Mouse (Mus musculus): ENCODE data around the gene Znrf1.
A peak's percentile ranks its signal among the peaks of the same experiment; 100 is the strongest.

Znrf1 gene

GRCm38 (mm10) chr8:111533503-111533902, 2.4 kb upstream of the Znrf1 start:
- no peak for DNase-seq (ENCODE audit: low spot score)

- DNase-seq (ENCODE audit: low spot score) = no peak
Measured at GRCm38 (mm10) chr8:111535491-111535890, 406 bp upstream of the Znrf1 start.

GRCm38 (mm10) chr8:111536978-111537764, 1.3 kb downstream of the Znrf1 start:
- DNase-seq (ENCODE audit: low spot score) = peak; percentile 59

DNA sequence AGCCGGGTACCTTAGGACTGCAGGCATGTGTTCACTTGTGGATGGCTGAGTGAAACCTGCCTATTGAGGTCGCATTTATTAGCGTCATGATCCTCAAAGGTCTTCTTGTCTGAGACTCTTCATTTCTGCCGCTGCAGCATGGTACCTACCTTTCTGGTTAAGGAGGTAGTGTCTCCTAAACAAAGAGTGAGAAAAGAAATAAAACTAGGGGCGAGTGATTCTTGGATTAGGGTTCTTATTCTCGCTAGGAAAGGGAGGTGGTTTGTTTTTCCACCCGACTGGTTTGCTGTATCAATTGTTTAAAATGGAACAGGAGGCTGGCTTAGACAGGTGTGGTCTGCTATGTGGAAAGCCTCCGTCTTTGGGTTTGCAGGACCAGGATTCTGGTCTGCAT, 1.9 kb downstream of the Znrf1 start:
- no peak for DNase-seq (ENCODE audit: low spot score)

- DNase-seq (ENCODE audit: low spot score) = peak; percentile 84
Measured at GRCm38 (mm10) chr8:111538194-111538593, 2.3 kb downstream of the Znrf1 start.

GRCm38 (mm10) chr8:111539422-111540076, 3.7 kb downstream of the Znrf1 start:
- DNase-seq (ENCODE audit: low spot score) = no peak

- DNase-seq (ENCODE audit: low spot score) = no peak
Measured at GRCm38 (mm10) chr8:111543712-111544380, 7.9 kb downstream of the Znrf1 start.

DNA sequence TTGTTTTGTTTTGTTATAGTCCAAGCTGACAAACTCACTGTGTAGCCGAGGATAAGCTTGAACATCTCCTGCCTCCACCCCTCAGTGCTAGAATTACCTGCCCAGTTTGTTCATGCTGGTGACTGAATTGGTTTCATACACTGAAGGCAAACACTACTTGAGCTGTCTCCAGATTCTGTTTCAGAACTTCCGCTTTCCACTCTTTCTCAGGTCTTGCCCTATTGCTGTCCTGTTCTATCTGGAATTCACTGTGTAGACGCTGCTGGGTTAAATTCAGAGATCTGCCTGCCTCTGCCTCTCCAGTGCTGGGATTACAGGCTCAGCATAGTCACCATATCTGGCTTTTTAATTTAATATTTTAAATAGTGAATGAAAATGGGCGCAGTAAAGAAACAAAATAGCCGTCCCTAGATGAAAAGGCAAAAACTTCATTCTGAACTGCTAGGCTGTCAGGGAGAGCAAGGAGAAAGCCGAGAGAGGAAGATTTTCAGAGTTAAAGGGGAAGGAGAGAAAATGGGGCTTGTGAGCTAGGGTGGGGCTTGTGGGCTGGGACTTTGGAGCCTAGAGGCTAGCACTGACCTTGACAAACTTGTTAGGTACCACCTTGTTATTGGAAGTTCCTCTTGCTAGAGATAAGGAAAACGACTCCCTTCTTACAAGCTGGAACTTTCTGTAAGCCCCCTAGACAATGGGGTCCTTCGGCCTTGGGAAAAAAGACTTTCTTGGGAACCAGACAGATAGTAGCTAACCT, 9.7 kb downstream of the Znrf1 start:
- no peak for DNase-seq (ENCODE audit: low spot score)

DNA sequence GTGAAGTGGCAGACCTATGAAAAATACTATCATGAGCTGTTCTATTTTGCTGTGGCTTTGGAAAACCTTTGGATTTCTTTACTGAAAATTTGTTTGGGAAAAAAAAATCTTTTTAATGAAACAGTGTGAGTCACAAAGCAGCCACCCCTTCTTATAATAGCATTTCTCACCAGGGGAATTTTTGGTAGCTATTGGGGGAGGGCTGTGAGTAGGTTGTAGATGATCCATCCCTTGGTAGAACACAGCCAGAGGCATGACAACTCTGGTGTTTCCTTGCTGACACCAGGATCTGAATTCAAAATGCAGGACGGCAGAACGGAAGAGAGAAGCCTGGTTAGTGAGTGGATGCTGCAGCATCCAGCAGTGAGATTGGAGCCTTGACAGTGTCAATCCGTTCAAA, 11.2 kb downstream of the Znrf1 start:
- DNase-seq (ENCODE audit: low spot score) = no peak

DNA sequence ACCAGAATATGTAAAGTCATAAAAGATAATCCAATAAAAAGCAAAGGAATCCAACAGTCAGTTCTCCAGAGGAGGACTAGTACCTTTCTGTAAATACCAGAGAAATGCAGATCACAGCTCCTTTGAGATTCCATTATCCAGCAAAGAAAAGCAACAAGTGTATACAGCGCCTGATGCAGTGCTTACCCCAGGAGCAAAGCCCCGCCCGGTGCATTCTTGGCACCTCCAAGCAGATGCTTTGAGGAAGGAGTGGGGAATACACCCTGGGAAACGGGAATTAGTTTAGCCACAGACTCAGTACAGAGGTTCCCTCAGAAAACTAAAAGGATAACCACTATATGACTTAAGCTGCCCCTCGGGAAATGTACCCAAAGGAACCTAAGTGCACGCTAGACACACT, 12.3 kb downstream of the Znrf1 start:
- no peak for DNase-seq (ENCODE audit: low spot score)

DNA sequence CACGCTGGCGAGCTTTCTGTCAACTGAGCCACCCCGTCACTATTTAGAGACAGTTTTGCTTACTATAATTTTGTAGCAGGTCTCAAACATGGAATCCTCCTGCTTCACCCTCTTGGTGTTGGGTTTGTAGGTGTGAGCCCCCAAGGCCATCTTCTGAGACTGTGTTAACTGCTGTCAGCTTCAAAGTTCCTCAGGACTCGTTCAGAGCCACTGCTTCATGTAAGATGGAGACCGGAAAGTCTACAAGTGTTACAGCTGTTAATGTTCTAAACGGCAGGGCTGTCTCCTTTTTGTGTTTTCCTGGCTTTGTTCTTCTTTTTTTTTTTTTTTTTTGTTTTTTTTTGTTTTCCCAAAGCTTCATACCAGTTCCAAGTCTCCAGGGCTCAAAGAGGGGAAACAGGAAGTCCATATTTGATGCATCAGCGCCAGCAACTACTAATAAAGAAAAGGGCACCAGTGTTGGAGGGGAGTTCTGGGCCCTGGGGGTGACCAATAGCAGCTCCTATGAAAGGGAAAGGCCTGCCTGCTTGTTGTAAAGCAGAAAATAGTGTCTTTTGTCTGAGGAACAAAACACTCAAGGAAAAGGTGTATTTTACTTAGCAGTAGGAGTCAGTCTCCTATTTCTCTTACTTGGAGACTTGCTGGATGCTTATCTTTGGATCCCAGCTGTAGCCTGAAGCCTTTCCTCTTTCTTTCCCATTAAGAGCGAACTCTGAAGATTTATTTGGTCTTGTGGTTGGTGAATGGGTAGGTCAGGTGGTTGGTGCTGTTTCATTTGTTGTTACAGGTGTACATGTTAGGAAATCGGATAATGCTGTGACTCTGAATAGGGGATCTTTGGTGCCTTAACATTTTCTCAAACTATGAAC, 14.3 kb downstream of the Znrf1 start:
- DNase-seq (ENCODE audit: low spot score) = no peak

GRCm38 (mm10) chr8:111551511-111552130, 15.7 kb downstream of the Znrf1 start:
- DNase-seq (ENCODE audit: low spot score) = no peak

- DNase-seq (ENCODE audit: low spot score) = no peak
Measured at GRCm38 (mm10) chr8:111561824-111562223, 25.9 kb downstream of the Znrf1 start.

GRCm38 (mm10) chr8:111562274-111562803, 26.4 kb downstream of the Znrf1 start:
- no peak for DNase-seq (ENCODE audit: low spot score)

- no peak for DNase-seq (ENCODE audit: low spot score)
Measured at GRCm38 (mm10) chr8:111563075-111563474, 27.2 kb downstream of the Znrf1 start.

DNA sequence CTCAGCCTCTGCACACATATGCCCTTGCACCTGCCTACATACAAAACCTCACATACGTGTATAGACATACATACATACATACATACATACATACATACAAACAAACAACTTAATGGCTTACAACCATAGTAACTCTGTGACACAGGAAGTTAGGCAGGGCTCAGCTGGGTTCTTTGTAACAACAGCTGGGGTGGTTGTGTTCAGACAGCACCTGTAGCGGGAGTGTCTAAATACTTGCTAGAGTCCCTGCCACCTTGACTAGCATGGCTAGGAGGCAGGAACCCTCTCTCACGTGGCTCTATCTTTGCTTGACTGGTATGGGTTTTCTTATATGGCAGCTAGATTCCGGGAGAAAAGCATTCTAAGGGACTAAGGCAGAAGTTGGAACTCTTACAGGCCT, 27.8 kb downstream of the Znrf1 start:
- DNase-seq (ENCODE audit: low spot score) = no peak

DNA sequence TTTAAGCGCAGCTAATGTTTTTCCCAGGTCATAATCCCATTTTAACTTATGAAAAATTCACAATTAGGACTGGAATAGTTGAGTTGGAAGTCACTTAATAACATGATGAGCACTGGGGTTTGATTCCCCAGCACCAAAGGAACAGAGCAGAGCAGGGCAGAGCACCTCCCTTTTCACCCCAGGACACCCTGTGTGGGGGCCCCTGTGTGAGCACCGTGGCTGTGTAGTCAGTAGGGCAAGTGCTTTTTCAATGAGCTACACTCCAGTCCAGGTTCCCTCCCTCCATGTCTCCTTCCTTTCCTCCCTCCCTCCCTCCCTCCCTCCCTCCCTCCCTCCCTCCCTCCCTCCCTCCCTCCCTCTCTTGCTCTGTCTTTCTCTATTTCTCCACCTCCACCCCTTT, 28.2 kb downstream of the Znrf1 start:
- DNase-seq (ENCODE audit: low spot score) = no peak

DNA sequence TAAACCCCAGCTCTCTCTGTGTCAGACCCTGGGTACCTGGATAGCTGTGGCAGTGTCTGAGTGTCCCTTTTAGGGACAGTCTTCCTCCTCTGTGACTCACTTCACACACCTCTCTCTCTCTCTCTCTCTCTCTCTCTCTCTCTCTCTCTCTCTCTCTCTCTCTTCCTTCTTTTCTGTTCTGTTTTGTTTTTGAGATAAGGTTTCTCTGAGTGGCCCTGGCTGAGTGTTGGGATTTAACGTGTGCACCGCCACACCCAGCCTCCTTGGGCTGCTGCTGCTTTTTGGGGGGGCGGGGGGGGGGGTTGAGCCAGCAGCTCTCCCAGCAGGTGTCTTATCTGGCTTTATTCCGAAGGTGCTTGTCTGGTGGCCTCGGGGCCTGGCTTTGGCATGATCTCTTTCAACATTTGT, 29.9 kb downstream of the Znrf1 start:
- DNase-seq (ENCODE audit: low spot score) = no peak

DNA sequence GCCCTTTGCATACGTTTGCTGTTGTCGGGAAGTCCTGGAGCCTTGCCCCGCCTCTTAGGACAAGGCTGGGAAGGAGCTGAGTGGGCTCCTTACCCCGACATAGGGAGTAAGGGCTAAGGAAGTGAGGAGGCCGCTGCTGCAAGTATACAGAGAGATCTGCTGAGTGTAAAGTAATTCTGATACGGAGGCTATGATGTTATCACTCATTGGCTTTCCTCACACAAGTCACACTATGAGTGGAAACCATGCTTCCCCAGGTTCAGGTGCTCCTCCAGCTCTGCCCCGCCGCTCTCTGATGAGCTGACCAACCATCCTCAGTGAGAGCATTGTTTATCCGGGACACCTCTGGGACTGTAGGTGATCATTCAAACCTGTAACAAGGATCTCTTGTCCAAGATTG, 30.4 kb downstream of the Znrf1 start:
- no peak for DNase-seq (ENCODE audit: low spot score)

DNA sequence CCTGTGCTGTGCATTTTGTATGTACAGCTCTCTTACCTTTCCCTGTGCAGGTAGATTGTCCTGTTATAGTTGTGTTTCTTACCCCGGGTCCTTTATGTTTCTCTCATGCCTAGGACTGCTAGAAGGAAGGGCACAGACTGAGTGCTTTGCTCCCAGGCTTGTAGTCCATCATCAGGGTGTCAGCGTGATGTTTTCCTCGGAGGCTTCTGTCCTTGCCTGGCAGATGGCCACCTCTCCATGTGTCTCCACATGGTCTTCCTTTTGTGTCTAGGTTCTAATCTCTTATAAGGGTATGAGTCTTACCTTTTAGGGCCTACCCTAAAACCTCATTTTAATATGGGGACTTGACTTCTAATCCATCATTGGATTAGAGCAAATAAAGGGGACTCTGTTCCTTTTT, 31.7 kb downstream of the Znrf1 start:
- DNase-seq (ENCODE audit: low spot score) = no peak

- DNase-seq (ENCODE audit: low spot score) = no peak
Measured at GRCm38 (mm10) chr8:111568029-111568428, 32.1 kb downstream of the Znrf1 start.
